ENCODE assay signal across 10 mouse cellular contexts in genomic region chr5:99634010-99634541, GRCm38 (mm10).
DNase-seq lines count a peak whose midpoint lies in the region; ATAC-seq and TF ChIP-seq lines count a peak whose summit lies in the region.
"Had no signal": no experiment of that assay in that cellular context is flagged by ENCODE, and none has a peak within 500 bp of the region (broad histone marks: within the 10 kb centered on the region; RNA-seq: fewer than 3 reads in every experiment).

No protein-coding gene starts in this region.

- H3K27ac ChIP-seq in heart, embryonic 13.5 days (replicated peaks), result peak overlapping the region; percentile 30; the same call in 1 of the 2 replicates
- H3K27ac ChIP-seq in lung, postnatal 0 days (ENCODE audit: low read length), result no peak overlapping the region
- H3K27ac ChIP-seq in bone marrow macrophage, adult 2 months (ENCODE audit: insufficient read depth, low read depth, low read length), result no peak overlapping the region
- H3K27ac ChIP-seq: limb, embryonic 12.5 days had no signal

- H3K4me1 ChIP-seq in heart, embryonic 13.5 days, result peaks cover 41% of the 10 kb centered on the region
- H3K4me1 ChIP-seq in lung, postnatal 0 days (ENCODE audit: insufficient read depth, low read depth, low read length), result no peaks in the 10 kb centered on the region
- H3K4me1 ChIP-seq in bone marrow macrophage, adult 2 months (ENCODE audit: control insufficient read depth, insufficient read depth, low read length), result no peaks in the 10 kb centered on the region

- no peak for TF ChIP-seq POLR2A in bone marrow macrophage, adult 2 months (IDR thresholded peaks at IDR 0.05; ENCODE audit: borderline replicate concordance, low read depth, low read length)

- ATAC-seq in heart, embryonic 13.5 days (ENCODE audit: extremely low read depth, insufficient number of reproducible peaks, low FRiP score, low TSS enrichment), result no peak
- no peak for ATAC-seq in lung, postnatal 0 days

- H3K9me3 ChIP-seq in heart, embryonic 13.5 days, result no peaks in the 10 kb centered on the region
- no peaks in the 10 kb centered on the region for H3K9me3 ChIP-seq in lung, postnatal 0 days (ENCODE audit: low read length)
- H3K9me3 ChIP-seq: limb, embryonic 12.5 days had no signal

- H3K36me3 ChIP-seq in heart, embryonic 13.5 days, result no peaks in the 10 kb centered on the region
- H3K36me3 ChIP-seq in lung, postnatal 0 days (ENCODE audit: insufficient read depth, low read length), result no peaks in the 10 kb centered on the region
- H3K36me3 ChIP-seq: limb, embryonic 12.5 days had no signal

- DNase-seq in heart, adult 9 months (ENCODE audit: low spot score in 2 of 2), result no peak
- DNase-seq in lung, postnatal 0 days (ENCODE audit: low spot score), result peak; percentile 5
- DNase-seq in lung, postnatal 25 days (ENCODE audit: low spot score), result no peak
- DNase-seq in naive thymus-derived CD4-positive, alpha-beta T cell, adult 2 months (ENCODE audit: low read depth), result peak; percentile 18
- DNase-seq in layer of hippocampus, adult 8-10 months (ENCODE audit: low spot score in 2 of 2), result no peak
- DNase-seq in layer of hippocampus, adult 11-12 months (ENCODE audit: low spot score), result no peak
- DNase-seq: kidney, adult 9 months had no signal

- WGBS in heart, embryonic 13.5 days, result 56% methylated on average over 8 of the region's 8 CpGs
- 67% methylated on average over 8 of the region's 8 CpGs for WGBS in lung, postnatal 0 days

- no peak overlapping the region for H3K4me3 ChIP-seq in heart, embryonic 13.5 days
- H3K4me3 ChIP-seq in lung, postnatal 0 days (ENCODE audit: low read depth, low read length), result no peak overlapping the region
- no peak overlapping the region for H3K4me3 ChIP-seq in bone marrow macrophage, adult 2 months (ENCODE audit: insufficient read depth, low read length)
- H3K4me3 ChIP-seq: limb, embryonic 12.5 days had no signal

- no peak overlapping the region for H3K9ac ChIP-seq in heart, embryonic 13.5 days
- H3K9ac ChIP-seq in lung, postnatal 0 days (replicated peaks; ENCODE audit: low read depth), result no peak overlapping the region
- H3K9ac ChIP-seq: limb, embryonic 12.5 days had no signal

- TF ChIP-seq EP300 in lung, postnatal 0 days (IDR thresholded peaks at IDR 0.05), result no peak

- no peak overlapping the region; the same call in 1 of the 2 replicates for H3K4me2 ChIP-seq in heart, embryonic 13.5 days
- H3K4me2 ChIP-seq in lung, postnatal 0 days (replicated peaks; ENCODE audit: low read depth, low read length), result no peak overlapping the region
- H3K4me2 ChIP-seq: limb, embryonic 12.5 days had no signal

- H3K27me3 ChIP-seq in heart, embryonic 13.5 days (replicated peaks), result no peaks in the 10 kb centered on the region
- no peaks in the 10 kb centered on the region for H3K27me3 ChIP-seq in lung, postnatal 0 days (replicated peaks; ENCODE audit: insufficient read depth, low read length)
- H3K27me3 ChIP-seq: limb, embryonic 12.5 days had no signal

- TF ChIP-seq CTCF in lung, postnatal 0 days (IDR thresholded peaks at IDR 0.05), result peak; percentile 44
- peak; percentile 40 for TF ChIP-seq CTCF in bone marrow macrophage, adult 2 months (IDR thresholded peaks at IDR 0.05; ENCODE audit: low read depth, low read length)

Comparison
In these comparisons a context has a peak if more than half of its experiments do, and no peak if none do; other contexts are left out.
1. DNase-seq: peak in lung, postnatal 0 days (single experiment) and naive thymus-derived CD4-positive, alpha-beta T cell, adult 2 months (single experiment); none in heart, adult 9 months (0 of 2), lung, postnatal 25 days (single experiment), layer of hippocampus, adult 8-10 months (0 of 2) and layer of hippocampus, adult 11-12 months (single experiment).